Comparison of ENCODE assay signal across 9 mouse cellular contexts in the genomic region with DNA sequence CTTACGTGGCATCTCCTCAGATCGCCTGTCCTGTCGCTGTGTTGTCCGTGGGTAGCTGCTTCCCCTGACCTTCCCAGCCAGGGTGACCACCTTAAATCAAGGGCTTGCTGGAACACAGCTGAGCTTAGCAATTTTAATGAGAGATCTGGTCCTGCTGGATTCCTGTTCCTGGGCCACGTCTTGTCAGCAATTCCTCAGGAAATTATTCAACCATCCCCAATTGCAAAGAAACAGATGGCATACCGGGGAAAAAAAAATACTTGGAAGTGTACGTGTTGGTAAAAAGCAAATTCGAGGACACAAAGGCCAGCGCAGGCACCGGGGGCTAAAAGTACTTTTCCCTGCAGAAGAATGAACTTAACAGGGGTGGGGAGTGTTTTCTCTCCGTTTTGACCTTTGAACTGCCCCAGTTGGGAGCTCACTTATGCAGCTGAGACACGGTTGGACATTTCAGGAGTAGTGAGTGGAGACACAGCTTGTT.
A peak's percentile ranks its signal among the peaks of the same experiment; 100 is the strongest.
DNase-seq lines count a peak whose midpoint lies in the region; ATAC-seq lines count a peak whose summit lies in the region.
"Had no signal": no experiment of that assay in that cellular context is flagged by ENCODE, and none has a peak within 500 bp of the region (broad histone marks: within the 10 kb centered on the region; RNA-seq: fewer than 3 reads in every experiment).

No protein-coding gene starts in this region.

- ATAC-seq in midbrain, embryonic 11.5 days (ENCODE audit: low FRiP score) = no peak
- ATAC-seq in midbrain, embryonic 13.5 days = no peak
- ATAC-seq in forebrain, embryonic 15.5 days (replicated peaks) = peak; percentile 59
- no peak for ATAC-seq in megakaryocyte, adult 5-6 weeks (ENCODE audit: poor library complexity, severe bottlenecking)

- no peak overlapping the region for H3K4me2 ChIP-seq in midbrain, embryonic 11.5 days
- H3K4me2 ChIP-seq in midbrain, embryonic 13.5 days (replicated peaks) = no peak overlapping the region
- H3K4me2 ChIP-seq in forebrain, embryonic 15.5 days (replicated peaks) = 0 out of 2 replicates have a peak overlapping the region, but pooled peaks have one; percentile 2
- H3K4me2 ChIP-seq: liver, embryonic 13.5 days had no signal

- intact Hi-C loops in heart, postnatal 36 days (cut with DNase I) = no loop called here

- H3K36me3 ChIP-seq in midbrain, embryonic 11.5 days (ENCODE audit: control insufficient read depth, insufficient read depth, low read length) = no peaks in the 10 kb centered on the region
- H3K36me3 ChIP-seq in midbrain, embryonic 13.5 days = no peaks in the 10 kb centered on the region
- H3K36me3 ChIP-seq in forebrain, embryonic 15.5 days = no peaks in the 10 kb centered on the region
- H3K36me3 ChIP-seq: liver, embryonic 13.5 days had no signal

- 44% methylated on average over 12 of the region's 12 CpGs for WGBS in midbrain, embryonic 11.5 days
- WGBS in midbrain, embryonic 13.5 days = 33% methylated on average over 12 of the region's 12 CpGs
- WGBS in forebrain, embryonic 15.5 days = 41% methylated on average over 12 of the region's 12 CpGs

- H3K27me3 ChIP-seq in midbrain, embryonic 11.5 days (ENCODE audit: control insufficient read depth, insufficient read depth, low read length) = no peaks in the 10 kb centered on the region
- H3K27me3 ChIP-seq in midbrain, embryonic 13.5 days = no peaks in the 10 kb centered on the region
- no peaks in the 10 kb centered on the region for H3K27me3 ChIP-seq in forebrain, embryonic 15.5 days
- H3K27me3 ChIP-seq: liver, embryonic 13.5 days had no signal

- DNase-seq in midbrain, embryonic 11.5 days (ENCODE audit: low spot score, missing footprints) = peak; percentile 87
- peak; percentile 46 to 58 for DNase-seq in kidney, postnatal 25 days
- peak; percentile 72 for DNase-seq in yolk sac, embryonic 10.5 days (ENCODE audit: low spot score)
- DNase-seq in heart, postnatal 36 days = no peak
- no peak for DNase-seq in left cerebral cortex, adult 18-20 months (ENCODE audit: low spot score in 2 of 2)
- DNase-seq: liver, embryonic 13.5 days had no signal

- no peak overlapping the region for H3K27ac ChIP-seq in midbrain, embryonic 11.5 days (ENCODE audit: low read depth, low read length)
- H3K27ac ChIP-seq in midbrain, embryonic 13.5 days = no peak overlapping the region
- H3K27ac ChIP-seq in forebrain, embryonic 15.5 days (replicated peaks) = peak overlapping the region; percentile 67
- H3K27ac ChIP-seq: liver, embryonic 13.5 days had no signal

- H3K9me3 ChIP-seq in midbrain, embryonic 11.5 days (ENCODE audit: control insufficient read depth, low read length) = no peaks in the 10 kb centered on the region
- no peaks in the 10 kb centered on the region for H3K9me3 ChIP-seq in midbrain, embryonic 13.5 days
- no peaks in the 10 kb centered on the region for H3K9me3 ChIP-seq in forebrain, embryonic 15.5 days
- H3K9me3 ChIP-seq: liver, embryonic 13.5 days had no signal

- H3K9ac ChIP-seq in midbrain, embryonic 11.5 days (ENCODE audit: low read length) = no peak overlapping the region
- H3K9ac ChIP-seq in midbrain, embryonic 13.5 days (replicated peaks) = no peak overlapping the region
- H3K9ac ChIP-seq in forebrain, embryonic 15.5 days (replicated peaks) = no peak overlapping the region
- H3K9ac ChIP-seq: liver, embryonic 13.5 days had no signal

- H3K4me1 ChIP-seq in midbrain, embryonic 11.5 days (ENCODE audit: control insufficient read depth, insufficient read depth, low read length) = peaks cover 7% of the 10 kb centered on the region
- peaks cover 19% of the 10 kb centered on the region for H3K4me1 ChIP-seq in midbrain, embryonic 13.5 days (replicated peaks)
- H3K4me1 ChIP-seq in forebrain, embryonic 15.5 days = peaks cover 26% of the 10 kb centered on the region
- H3K4me1 ChIP-seq: liver, embryonic 13.5 days had no signal

- H3K4me3 ChIP-seq in midbrain, embryonic 11.5 days (ENCODE audit: low read depth, low read length) = no peak overlapping the region
- no peak overlapping the region for H3K4me3 ChIP-seq in midbrain, embryonic 13.5 days (replicated peaks)
- no peak overlapping the region for H3K4me3 ChIP-seq in forebrain, embryonic 15.5 days
- H3K4me3 ChIP-seq: liver, embryonic 13.5 days had no signal

Comparison
In these comparisons a context has a peak if more than half of its experiments do, and no peak if none do; other contexts are left out.
1. DNase-seq: peak in midbrain, embryonic 11.5 days (single experiment), kidney, postnatal 25 days (2 of 2) and yolk sac, embryonic 10.5 days (single experiment); none in heart, postnatal 36 days (0 of 2) and left cerebral cortex, adult 18-20 months (0 of 2).